Mouse (Mus musculus) urinary bladder, postnatal 4 days (tissue): ENCODE data around the gene Bach1.

Experiments
- DNase-seq, 2 experiments: peaks; one replicate each; pipeline ENCODE4 v3.0.0; 2021 to 2022; ENCODE audit warnings: low spot score in 2 of 2

Gene Bach1

GRCm38 (mm10) chr16:87711961-87712360 lies 13.2 kb downstream of the Bach1 start:
- peak in 1 of 2 experiments; percentile 28 for DNase-seq

- peak in 1 of 2 experiments; percentile 48 for DNase-seq
These were observed 14.4 kb downstream of the Bach1 start for GRCm38 (mm10) chr16:87712986-87713693.

GRCm38 (mm10) chr16:87714550-87714949 lies 15.8 kb downstream of the Bach1 start:
- peak in 1 of 2 experiments; percentile 38 for DNase-seq

GRCm38 (mm10) chr16:87715221-87715620 lies 16.5 kb downstream of the Bach1 start:
- DNase-seq, result no peak

- peak in 1 of 2 experiments; percentile 10 for DNase-seq
These were observed 17.5 kb downstream of the Bach1 start for GRCm38 (mm10) chr16:87716269-87716668.

GRCm38 (mm10) chr16:87717046-87717660 lies 18.4 kb downstream of the Bach1 start:
- peak in 1 of 2 experiments; percentile 40 for DNase-seq

GRCm38 (mm10) chr16:87719071-87719470 lies 20.3 kb downstream of the Bach1 start:
- peak in 1 of 2 experiments; percentile 54 for DNase-seq

GRCm38 (mm10) chr16:87719688-87720283 lies 21.0 kb downstream of the Bach1 start:
- DNase-seq, result peak in 1 of 2 experiments; percentile 57

GRCm38 (mm10) chr16:87720851-87721409 lies 22.2 kb downstream of the Bach1 start:
- peak in 1 of 2 experiments; percentile 52 for DNase-seq

GRCm38 (mm10) chr16:87722857-87723256 lies 24.1 kb downstream of the Bach1 start:
- DNase-seq, result peak in 1 of 2 experiments; percentile 45

GRCm38 (mm10) chr16:87723479-87723878 lies 24.7 kb downstream of the Bach1 start:
- DNase-seq, result peak in 1 of 2 experiments; percentile 33

GRCm38 (mm10) chr16:87724826-87725225 lies 26.1 kb downstream of the Bach1 start:
- no peak for DNase-seq

GRCm38 (mm10) chr16:87725241-87725640 lies 26.5 kb downstream of the Bach1 start:
- peak in 1 of 2 experiments; percentile 54 for DNase-seq

- DNase-seq, result peak in 1 of 2 experiments; percentile 44
These were observed 27.2 kb downstream of the Bach1 start for GRCm38 (mm10) chr16:87725963-87726362.

GRCm38 (mm10) chr16:87726369-87726768 lies 27.6 kb downstream of the Bach1 start:
- peak in 1 of 2 experiments; percentile 9 for DNase-seq

GRCm38 (mm10) chr16:87727250-87727649 lies 28.5 kb downstream of the Bach1 start:
- DNase-seq, result peak in 1 of 2 experiments; percentile 19

- DNase-seq, result peak in 1 of 2 experiments; percentile 49
These were observed 29.2 kb downstream of the Bach1 start for GRCm38 (mm10) chr16:87727918-87728317.

- DNase-seq, result peak in 1 of 2 experiments; percentile 38
These were observed 30.0 kb downstream of the Bach1 start for GRCm38 (mm10) chr16:87728703-87729102.

GRCm38 (mm10) chr16:87729469-87729868 lies 30.7 kb downstream of the Bach1 start:
- peak in 1 of 2 experiments; percentile 60 for DNase-seq

- no peak for DNase-seq
These were observed 36.2 kb downstream of the Bach1 start for GRCm38 (mm10) chr16:87734868-87735381.

- DNase-seq, result peak in 1 of 2 experiments; percentile 56
These were observed 37.4 kb downstream of the Bach1 start for GRCm38 (mm10) chr16:87736106-87736505.

- DNase-seq, result peak in 1 of 2 experiments; percentile 26
These were observed 38.6 kb downstream of the Bach1 start for GRCm38 (mm10) chr16:87737296-87737695.
